Mouse (Mus musculus) liver, adult 2 months (tissue): Measurements from ENCODE around the gene Mindy3.

Source experiments
- CTCF ChIP-seq: fragments of 200-500 bp; IDR thresholded peaks from 2 replicates; pipeline ENCODE4 v1.5.1; 2011; ENCODE audit warnings: low read depth, low read length, control low read depth
- POLR2A ChIP-seq: fragments of 200-500 bp; IDR thresholded peaks from 2 replicates; pipeline ENCODE4 v1.6.1; 2011; ENCODE audit warnings: low read length, control low read depth; ENCODE audit not compliant: insufficient read depth; ENCODE audit errors: extremely low read depth

- TF ChIP-seq POLR2A (no peak), CTCF (no peak)
Observed at GRCm38 (mm10) chr2:12382650-12383049, 36.6 kb downstream of the Mindy3 start.
